Mouse (Mus musculus): ENCODE data around the gene 3110040M04Rik.

DNA sequence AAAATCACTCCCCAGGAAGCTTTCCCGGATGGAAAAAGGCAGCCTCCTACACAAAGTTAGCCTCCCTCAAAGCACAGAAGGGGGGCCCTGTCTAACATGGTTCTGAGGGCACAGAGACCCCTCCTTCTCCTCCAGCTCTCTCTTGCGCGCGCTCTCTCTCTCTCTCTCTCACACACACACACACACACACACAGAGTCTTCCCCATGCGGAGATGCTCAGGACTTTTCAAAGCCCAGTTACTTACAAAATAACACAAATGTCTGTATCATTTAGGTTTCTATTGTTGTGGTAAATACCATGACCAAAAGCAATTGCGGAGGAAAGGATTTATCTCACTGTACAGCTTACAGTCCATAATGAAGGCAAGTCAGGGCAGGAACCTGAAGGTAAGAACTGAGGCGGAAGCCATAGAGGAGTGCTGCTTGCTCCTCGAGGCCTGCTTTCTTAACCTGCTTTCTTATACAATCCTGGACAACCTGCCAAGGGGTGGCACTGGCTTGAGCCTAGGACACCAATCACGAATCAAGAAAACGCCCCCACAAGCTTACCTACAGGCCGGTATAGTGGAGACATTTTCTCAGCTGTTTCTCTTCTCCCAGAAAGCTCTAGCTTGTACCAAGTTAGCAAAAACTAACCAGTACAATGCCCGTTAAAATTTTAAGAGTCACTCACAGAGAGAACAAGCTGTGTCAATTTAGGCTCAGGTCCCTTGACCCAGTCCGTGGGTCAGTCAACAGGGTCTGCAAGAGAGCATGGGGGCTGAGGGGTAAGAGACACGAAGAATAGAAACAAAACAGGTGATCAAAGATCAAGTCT is 47.5 kb downstream of the 3110040M04Rik start:
- TF ChIP-seq CTCF (IDR thresholded peaks at IDR 0.05; ENCODE audit: low read depth) (no peak), EP300 (IDR thresholded peaks at IDR 0.05; ENCODE audit: low read depth) (no peak)

Data from heart, postnatal 0 days (tissue).